Mouse (Mus musculus) T-helper 17 cell (primary cell): ENCODE measurements at regions not wholly inside any gene's neighbourhood (a gene's known extent, or its start where the extent isn't known, plus 50 kb on each side); places are given as distances from the start of the nearest gene placed in this dataset.

Experiments used
- in situ Hi-C, 2 experiments: fragments of 300-600 bp; cut with MboI, MseI; formaldehyde crosslinking; loops; 1 replicate in 1 of 2; 2 replicates in 1 of 2; pipeline ENCODE4 v1.15.1; 2025; ENCODE audit warnings: high pct_unique_total_duplicates in 2 of 2

DNA sequence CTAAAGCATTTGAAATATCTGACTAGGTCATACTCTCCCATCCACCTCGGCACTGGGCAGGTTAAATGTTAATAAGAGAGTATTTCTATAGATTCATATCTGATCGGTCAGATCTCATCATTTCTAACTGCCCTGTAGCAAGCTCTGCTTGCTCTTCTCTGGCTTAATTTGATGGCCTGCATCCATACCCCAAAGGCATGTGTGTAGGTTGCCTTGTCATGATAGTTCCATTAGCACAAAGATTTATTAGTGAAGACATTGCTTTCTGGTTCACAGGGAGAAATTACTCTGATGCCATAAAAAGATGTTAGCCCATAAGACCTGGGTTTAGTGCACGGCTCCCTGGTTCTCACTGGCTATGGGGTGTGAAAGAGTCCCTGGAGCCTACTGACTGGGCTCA, 232.3 kb downstream of the Lpin1 start:
- in situ Hi-C loops = no loop called here

DNA sequence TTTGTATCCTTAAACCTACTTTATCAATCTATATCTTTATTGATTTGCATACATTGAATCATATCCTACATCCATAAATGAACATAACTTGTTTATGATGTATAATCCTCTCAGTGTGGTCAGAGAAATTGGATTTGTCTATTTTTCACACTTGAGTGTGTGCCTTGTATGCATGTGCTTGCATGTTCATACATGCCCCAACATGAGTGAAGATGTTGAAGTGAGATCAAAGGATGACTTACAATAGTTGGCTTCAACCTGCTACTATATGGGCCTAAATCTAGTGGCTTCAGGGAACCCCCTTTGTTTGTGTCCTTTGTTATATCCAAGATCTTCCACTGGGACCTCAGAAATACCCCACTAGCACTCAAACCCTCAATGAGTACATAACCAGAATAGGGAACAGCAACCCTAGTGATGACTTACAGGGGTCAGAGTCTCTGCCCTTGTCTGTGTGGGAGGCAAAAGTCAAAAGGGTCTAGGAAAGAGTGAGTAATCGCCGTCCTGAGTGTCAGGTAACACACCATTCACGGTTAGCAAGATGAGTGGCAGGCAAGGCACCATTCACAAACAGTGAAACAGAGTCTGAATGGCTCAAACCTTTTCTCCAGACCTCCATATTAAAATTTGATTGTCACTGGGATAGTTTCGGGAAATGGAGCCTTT, 236.3 kb downstream of the Lpin1 start:
- in situ Hi-C loops = no loop called here

DNA sequence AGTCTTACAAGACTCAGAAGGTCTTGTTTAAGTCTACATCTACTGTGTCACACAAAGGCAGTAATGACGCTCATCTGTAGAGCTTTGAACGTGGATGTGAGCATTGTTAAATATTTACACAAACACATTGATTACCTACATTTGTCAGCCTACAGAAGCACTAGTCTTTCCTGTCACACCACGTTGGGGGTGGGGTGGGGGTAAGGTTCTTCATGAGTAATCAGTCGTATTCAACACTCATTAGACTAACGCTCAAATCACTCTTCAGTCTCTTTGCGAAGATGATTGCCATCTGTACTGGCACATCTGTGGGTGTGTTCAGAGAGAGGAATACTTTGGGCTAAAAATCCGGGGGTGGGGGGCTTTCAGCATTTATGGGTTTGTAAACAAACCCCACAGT, 240.7 kb downstream of the Lpin1 start:
- in situ Hi-C loops = no loop called here

DNA sequence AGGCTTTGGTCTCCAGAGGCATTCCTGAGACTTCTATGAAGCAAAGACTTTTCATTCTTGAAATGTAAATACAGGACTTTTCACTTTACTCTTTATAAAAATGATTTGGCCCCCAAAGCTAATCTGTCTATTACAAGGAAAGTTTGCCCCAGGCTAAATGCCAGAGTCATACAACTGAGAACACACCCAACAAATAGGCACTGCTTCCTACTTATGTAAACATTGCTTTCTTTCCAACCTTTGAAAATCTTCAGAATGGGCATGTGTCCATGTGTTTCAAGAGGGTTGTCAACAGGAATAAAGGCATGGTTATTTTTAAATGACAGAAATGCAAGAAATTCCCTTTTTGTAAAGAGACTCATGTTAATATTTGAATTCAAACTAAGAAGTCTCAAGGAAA, 248.4 kb downstream of the Lpin1 start:
- in situ Hi-C loops = no loop called here

DNA sequence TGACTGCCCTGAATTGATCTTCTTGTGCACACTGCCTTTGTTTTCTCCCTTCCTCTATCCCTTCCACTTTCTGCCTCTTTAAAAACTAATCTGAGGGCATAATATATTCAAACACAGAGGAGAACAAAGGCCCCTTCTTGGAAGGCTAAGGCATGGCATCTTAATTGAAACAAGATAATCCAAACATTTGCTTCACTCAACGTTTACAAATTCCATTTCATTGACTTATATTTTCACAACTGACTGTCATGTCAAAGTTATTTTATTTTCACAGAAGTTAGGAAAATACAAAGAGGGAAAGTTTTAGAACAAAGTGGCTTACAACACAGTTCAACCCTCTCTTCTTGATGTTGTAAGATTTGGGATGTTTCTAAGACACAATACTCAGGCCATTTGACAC, 251.9 kb downstream of the Lpin1 start:
- in situ Hi-C loops = no loop called here

DNA sequence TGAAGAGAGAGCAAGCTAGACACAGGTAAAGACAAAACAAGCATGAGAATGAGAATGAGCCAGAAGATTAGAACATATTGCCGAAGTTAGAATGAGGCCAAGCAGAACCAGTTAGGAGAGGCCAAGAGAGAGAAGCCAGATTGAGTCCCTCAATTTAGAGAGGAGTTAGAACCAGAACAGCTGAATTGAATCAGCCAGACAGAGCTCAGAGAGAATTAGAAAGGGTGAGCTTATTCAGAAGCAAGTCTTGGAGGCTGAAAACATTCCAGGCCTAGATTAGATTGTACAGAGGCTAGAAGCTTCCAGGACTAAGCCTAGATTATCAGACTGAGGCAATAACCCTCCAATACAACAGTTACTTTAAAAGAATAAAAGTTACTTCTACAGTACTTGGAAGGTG, 256.1 kb downstream of the Lpin1 start:
- in situ Hi-C loops = no loop called here

DNA sequence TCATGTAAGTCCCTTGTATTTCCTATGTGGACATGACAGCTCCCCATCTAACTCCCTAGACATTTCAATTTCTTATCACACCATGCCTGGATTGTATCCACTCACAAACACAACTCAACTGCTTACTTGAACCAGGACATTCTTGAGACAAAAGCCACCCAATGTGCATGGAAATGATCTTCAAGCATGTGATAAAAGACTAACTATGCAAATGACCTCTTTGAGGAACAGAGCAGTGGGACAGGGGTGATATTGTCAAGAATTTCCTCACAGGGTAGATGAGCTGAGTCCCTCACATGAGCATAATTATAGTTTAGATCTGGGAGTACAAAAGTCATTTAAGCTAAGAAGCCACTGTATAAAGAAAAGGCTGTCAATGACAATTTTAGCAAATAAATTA, 259.0 kb downstream of the Lpin1 start:
- in situ Hi-C loops = no loop called here

DNA sequence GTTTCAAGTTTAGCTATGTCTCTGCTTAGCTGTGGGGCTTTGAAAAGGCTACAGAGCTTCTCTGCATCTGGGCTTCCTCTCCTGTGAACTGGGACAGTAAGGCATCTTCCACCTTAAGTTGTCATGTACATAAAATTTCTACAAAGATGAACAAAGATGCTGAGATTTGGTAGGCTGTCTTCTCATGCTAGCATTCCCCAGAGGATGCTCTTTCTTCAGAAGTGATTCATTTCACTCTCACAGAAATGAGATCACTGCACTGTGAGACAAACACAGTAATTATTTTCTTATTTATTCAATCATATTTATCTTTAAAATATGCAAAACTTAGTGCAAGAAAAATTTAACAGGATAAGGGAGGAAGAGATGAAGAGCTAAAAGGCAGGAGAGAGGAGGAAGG, 261.5 kb downstream of the Lpin1 start:
- in situ Hi-C loops = no loop called here

DNA sequence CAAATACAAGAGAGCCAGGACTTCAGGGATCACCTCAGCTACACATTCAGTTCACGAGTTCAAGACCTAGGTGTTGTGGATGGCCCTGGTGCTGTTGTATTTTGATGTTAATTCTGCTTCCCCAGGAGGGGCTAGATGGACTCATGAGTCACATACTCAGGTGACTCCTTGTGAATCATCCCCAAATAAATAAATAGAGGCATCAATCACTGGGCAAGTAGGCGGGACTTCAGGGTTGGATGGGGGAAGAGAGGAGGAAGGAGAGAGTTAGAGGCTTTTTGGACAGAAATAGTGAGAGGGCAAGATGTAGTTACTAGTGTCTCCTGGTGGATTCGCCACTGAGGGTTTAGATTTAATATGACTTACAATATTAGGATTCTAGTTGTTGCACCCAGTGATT, 266.7 kb downstream of the Lpin1 start:
- in situ Hi-C loops = loop anchor here in 1 of 2 experiments (5.0 kb wide), 1 partner anchor 158 kb away; no protein-coding TSS in a partner anchor

DNA sequence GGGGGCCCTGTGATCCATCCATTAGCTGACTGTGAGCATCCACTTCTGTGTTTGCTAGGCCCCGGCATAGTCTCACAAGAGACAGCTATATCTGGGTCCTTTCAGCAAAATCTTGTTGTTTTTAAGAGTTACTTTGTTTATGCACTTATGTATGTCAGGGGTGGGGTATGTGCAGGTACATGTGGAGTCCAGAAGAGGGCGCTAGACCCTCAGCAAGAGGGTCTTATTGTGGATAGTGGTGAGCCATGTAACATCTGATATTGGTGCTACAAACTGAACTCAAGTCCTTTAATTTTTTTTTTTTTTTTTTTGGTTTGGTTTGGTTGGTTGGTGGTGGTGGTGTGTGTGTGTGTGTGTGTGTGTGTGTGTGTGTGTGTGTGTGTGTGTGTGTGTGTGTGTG, 268.7 kb downstream of the Lpin1 start:
- in situ Hi-C loops = loop anchor here in 1 of 2 experiments (5.0 kb wide), 1 partner anchor 160 kb away; no protein-coding TSS in a partner anchor

DNA sequence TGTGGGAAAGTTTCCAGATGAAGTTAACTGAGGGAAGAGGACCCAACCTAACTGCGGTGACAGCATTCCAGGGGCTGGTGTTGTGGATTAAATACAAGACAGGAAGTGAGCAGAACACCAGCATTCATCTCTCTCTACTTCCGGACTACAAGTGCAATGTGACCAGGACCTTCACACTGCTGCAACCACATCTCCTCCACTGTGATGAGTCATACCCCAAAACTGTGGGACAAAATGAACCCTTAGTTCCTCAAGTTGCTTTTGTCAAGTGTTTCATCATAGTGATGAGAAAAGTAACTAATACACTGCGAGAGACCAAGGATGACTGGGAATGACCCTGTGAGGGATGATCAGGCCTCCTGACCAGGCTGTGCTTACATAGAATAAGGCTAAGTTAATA, 279.3 kb downstream of the Lpin1 start:
- in situ Hi-C loops = loop anchor here in 1 of 2 experiments (5.0 kb wide), 2 partner anchors 61 to 529 kb away; no protein-coding TSS in a partner anchor

DNA sequence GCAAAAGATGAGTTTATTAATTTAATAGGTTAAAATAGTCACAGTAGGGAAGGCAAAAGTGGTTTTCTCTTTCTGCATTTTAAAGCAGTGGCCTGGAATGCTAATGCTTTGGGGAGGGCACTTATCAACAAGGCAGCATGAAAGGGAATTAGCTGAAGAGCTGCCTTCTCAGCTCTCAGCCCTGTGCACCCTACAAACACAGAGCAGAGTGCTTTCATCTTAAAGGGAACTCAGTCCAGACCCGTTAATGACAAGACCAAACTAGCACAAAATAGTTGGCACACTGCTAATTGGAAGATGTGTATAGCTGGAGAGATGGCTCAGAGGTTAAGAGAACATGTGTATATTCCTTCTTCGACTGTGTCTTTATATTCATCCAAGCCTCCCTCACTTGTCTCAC, 281.6 kb downstream of the Lpin1 start:
- in situ Hi-C loops = no loop called here

DNA sequence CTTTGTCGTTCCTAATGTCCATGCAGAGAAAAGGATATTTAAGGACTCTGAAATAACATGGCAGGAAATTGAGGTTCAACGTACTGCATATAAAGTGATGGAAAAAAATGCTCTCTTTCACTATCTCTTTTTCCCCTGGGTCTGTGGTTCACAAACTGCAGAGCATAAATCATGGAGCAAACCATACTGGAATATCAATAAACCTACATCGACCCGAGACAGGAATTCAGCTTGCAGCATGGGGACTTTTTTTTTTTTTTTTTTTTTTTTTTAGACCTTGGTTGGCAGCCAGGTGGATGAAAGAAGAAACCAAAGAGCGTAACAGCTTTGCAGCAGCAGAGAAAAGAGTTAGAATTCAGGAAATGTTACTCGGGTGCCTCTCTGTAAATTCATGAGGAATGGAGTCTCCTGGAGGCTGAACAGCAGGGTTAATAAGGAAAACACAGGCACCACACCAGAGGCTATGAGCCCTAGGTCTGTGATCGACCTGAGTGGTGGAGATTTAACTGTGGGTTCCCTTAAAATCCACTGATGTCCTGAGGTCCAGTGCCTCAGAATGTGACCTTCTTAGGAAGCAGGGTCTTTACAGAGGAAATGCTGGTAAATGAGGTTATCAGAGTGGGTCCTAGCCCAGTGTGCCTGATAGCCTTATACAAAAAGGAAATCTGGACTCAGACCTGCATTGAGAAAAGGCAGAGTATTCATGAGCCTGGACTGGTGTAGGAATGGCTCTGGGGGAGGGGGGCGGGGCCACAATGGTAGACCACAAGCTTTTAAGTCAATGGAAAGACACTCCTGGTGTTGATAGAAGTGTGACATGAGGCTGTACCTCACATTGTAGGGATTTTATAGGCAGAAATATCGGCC, 290.0 kb downstream of the Lpin1 start:
- in situ Hi-C loops = no loop called here

DNA sequence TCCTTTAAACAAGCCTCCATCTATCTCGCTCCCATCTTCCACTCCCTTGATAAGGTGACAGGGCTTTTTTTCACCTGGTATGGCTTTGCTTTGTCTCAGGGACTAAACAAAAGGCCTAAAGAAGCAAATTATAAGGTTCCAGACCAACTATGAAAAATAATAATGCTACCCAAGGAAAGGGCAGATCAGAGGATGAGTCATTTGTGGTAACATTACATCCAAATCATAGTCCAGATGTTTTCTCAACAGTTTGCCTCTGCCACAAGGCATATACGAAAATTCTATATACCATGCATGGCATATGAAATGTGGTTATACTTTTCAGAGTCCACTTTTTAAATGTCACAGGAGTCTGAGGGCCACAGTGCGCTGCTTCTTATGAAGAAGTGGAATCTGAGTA, 302.7 kb downstream of the Lpin1 start:
- in situ Hi-C loops = no loop called here

DNA sequence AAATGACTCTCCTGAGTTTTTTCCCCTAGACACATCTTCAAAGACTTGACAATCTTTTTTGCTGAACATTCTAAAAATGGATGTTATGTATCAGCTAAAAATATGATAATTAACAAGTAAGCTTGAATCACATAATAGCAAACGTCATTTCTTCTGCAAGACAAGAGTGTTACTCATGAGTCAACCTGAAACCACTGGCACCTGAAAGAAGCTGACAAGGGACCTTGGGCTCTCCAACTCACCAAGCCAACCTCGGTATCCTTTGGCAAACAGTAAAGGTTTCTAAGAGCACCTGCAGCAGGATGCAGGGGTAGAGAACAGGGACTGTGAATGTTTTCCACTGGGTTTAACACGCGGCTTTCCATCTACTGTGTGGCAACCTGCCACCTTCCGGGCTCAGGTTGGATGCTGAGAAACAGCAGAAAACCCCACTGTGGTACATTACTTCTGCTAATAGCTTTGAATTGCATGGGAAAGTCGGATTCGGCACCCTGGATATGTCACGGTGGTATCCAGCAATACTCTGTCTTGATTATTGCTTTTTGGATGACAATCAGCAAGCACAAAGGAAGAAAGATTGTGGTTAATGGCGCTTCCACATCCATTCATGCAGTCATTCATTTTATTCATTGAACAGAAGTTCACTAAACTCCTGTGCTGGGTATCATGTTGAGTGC, 305.9 kb downstream of the Lpin1 start:
- in situ Hi-C loops = no loop called here

DNA sequence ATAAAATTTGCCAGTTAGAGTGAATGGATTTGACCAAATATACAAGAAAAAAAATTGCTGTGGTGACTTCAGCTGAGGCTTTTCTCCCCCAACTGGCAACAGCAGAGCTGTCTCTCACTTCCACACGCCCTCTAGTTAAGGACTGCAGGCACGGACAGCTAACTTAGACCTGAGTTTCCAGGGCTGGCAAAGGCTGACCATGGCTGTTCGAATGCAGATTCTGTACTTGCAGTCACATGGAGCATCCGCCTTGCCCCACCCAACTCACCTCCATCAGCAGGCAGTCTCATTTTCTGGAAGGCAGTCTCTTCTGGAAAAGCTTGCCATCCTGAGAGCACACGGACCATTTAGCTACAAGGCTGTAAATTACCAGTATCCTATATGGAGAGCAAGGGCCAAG, 325.7 kb downstream of the Lpin1 start:
- in situ Hi-C loops = loop anchor here in 1 of 2 experiments (5.0 kb wide), 1 partner anchor 93 kb away; no protein-coding TSS in a partner anchor

DNA sequence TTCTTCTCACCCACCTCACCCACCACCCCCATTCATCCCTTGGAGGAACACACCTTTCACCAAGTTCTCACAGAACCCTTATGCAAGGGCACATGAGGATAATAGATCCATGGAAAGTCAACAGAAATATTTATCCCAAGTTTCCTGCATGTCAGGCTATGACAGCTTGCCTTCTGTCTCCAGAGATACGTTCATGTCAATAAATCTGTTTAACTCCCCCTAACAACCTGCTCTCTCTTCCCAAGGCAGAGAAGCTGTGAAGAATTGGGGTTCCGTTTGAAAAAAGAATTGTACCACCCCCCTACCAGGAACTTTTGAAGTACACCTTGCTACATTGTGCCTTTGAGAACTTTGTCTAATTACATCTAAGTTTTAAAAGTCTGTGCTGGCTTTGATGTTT, 331.6 kb downstream of the Lpin1 start:
- in situ Hi-C loops = no loop called here

DNA sequence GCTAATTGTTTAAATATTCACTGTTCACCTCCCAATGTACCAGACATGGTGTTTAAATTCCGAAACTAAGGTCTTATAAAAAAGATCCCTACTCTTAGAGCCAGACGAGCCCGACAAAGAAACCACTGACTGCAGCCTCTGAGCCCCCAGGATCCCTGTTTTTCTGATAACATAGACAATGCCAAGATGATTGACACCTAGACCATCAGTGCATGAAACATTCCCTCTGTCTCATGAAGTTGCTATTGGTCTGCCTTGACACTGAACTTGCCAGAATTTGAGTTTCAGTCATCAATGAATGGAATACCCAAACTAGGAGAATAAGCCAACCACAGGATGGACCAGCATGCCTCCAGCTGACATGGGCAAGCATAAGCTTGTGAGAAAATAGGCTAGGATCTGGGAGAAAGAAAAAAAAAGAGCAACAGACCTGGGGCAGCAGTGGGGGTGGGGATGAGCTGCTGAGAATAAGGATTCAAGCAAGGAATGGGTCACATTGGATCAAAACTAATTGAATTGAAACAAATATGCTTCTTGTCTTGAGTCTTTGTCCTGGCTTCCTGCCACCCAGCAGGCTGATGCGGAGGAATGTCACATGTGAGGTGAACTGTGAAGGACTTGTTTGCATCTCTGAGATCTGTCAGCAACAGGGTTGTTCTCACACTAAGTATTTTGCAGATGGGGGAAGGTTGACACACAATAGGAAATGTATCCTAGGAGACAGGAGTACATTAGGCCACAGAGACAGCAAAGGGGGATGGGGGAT, 333.0 kb downstream of the Lpin1 start:
- in situ Hi-C loops = no loop called here

DNA sequence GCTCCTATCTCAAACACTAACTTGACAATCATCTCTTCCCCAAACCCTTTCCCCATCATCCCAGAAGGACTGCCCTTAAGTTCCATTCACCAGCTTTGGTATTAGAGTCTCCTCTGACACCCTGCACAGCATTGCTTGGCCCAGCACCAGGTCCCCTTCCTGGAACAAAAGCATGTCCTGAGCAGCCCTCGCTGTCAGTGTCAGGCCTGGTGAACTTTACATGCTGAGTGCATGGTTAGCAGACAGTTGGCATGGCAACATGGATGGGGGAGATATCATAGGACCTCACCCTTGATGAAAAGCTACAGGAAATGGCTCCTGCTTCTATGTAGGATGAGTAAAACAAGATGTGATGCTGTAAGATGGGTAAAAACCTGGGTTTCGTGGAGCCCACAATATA, 333.6 kb downstream of the Lpin1 start:
- in situ Hi-C loops = no loop called here

DNA sequence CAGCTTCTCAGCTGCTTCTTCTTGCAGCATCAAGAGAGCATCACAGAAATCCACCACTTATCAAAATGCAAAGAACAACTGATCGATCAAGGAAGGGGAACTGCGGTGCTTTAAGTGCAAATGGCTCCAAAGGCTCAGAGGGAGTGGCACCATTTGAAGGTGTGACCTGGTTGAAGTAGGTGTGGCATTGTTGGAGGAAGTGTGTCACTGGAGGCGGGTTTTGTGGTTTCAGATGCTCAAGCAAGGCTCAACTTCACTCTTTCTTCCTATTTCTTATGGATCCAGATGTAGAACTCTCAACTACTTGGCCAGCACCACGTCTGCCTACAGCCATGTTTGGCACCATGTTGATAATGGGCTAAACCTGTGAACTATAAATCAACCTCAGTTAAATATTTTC, 334.5 kb downstream of the Lpin1 start:
- in situ Hi-C loops = no loop called here

DNA sequence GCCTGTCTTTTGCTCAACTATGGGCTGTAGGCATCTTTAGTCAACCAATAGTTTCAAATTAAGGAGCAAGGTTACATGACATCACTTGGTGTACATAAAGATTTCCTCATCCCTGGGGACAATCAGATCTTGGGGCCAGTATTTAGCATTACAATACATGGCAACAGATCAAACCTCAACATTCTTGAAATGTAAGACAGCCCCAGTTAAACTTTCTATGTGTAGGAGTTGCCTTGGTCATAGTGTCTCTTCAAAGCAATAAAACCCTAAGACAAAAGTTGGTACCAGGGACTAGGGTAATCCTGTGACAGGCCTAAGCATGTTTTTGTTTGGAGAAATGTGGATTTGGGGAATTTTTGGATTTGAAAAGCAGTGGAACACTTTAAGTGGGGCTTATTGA, 338.3 kb downstream of the Lpin1 start:
- in situ Hi-C loops = no loop called here

DNA sequence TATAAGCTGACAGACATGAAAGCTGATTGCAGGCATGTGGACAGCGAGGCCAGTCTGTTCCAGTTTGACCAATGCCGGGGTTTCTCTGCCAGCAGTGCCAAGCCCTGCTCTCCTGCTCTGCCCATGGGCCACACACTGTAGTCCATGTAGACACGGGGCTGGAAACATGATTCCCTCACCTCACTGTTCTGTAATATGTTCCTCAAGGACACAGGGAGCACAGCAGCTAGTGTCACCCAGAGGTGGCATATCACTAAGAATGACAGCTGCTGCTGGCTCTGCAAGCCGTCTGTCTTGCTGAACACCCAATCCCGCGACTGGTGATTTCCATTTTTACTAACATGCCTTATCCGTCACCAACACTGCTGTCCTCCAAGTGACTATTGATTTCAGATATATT, 339.9 kb downstream of the Lpin1 start:
- in situ Hi-C loops = no loop called here
